ENCODE assay signal across 8 mouse cellular contexts in genomic region chr7:30956756-30957366, GRCm38 (mm10). TPM values are rescaled to one million over a fixed set of nuclear protein-coding genes. Genes with fewer than 3 reads are reported as not detected.
DNase-seq lines count a peak whose midpoint lies in the region; ATAC-seq lines count a peak whose summit lies in the region.

TSS of gene Usf2 (minus strand) at chr7:30956803.

- ATAC-seq in embryonic facial prominence, embryonic 14.5 days (ENCODE audit: low read depth): peak; percentile 48
- ATAC-seq in liver, embryonic 11.5 days (replicated peaks; ENCODE audit: low FRiP score): peak; percentile 49
- peak; percentile 33; the same call in 1 of the 2 replicates for ATAC-seq in stomach, embryonic 15.5 days (ENCODE audit: insufficient read depth, low FRiP score, low read depth)

- peak; percentile 81 to 84 for DNase-seq in B cell, adult 2 months
- peak; percentile 60 to 63 for DNase-seq in adrenal gland, postnatal 4 days (ENCODE audit: low spot score in 2 of 2)
- peak; percentile 93 for DNase-seq in embryonic facial prominence, embryonic 14.5 days (ENCODE audit: low spot score)
- peak; percentile 63 for DNase-seq in heart, adult 8-10 months (ENCODE audit: low spot score)
- peak; percentile 77 for DNase-seq in kidney, adult 9 months
- peak; percentile 82 for DNase-seq in liver, embryonic 11.5 days (ENCODE audit: low spot score)
- DNase-seq in naive thymus-derived CD4-positive, alpha-beta T cell, adult 2 months (ENCODE audit: low read depth): peak; percentile 86

- WGBS in embryonic facial prominence, embryonic 14.5 days: under 1% methylated on average over 27 of the region's 82 CpGs
- under 1% methylated on average over 54 of the region's 82 CpGs for WGBS in liver, embryonic 11.5 days
- WGBS in stomach, embryonic 15.5 days: under 1% methylated on average over 32 of the region's 82 CpGs

- H3K9ac ChIP-seq in embryonic facial prominence, embryonic 14.5 days (ENCODE audit: low read depth, low read length): peak within 1 kb of the TSS; percentile 99
- peak within 1 kb of the TSS; percentile 97 for H3K9ac ChIP-seq in liver, embryonic 11.5 days (ENCODE audit: low read depth, low read length)
- H3K9ac ChIP-seq in stomach, embryonic 15.5 days: peak within 1 kb of the TSS; percentile 99

- no peaks in the 10 kb centered on the region for H3K27me3 ChIP-seq in embryonic facial prominence, embryonic 14.5 days (replicated peaks; ENCODE audit: control insufficient read depth, insufficient read depth, low read length)
- no peaks in the 10 kb centered on the region for H3K27me3 ChIP-seq in liver, embryonic 11.5 days (replicated peaks; ENCODE audit: control insufficient read depth, insufficient read depth, low read length)
- H3K27me3 ChIP-seq in stomach, embryonic 15.5 days (replicated peaks): no peaks in the 10 kb centered on the region

- no peaks in the 10 kb centered on the region for H3K9me3 ChIP-seq in embryonic facial prominence, embryonic 14.5 days (ENCODE audit: control insufficient read depth, low read length)
- H3K9me3 ChIP-seq in liver, embryonic 11.5 days (ENCODE audit: control insufficient read depth, low read length): no peaks in the 10 kb centered on the region
- no peaks in the 10 kb centered on the region for H3K9me3 ChIP-seq in stomach, embryonic 15.5 days

- peaks cover 12% of the 10 kb centered on the region for H3K4me1 ChIP-seq in embryonic facial prominence, embryonic 14.5 days (ENCODE audit: control insufficient read depth, insufficient read depth, low read length)
- peaks cover 19% of the 10 kb centered on the region for H3K4me1 ChIP-seq in liver, embryonic 11.5 days (replicated peaks; ENCODE audit: control insufficient read depth, insufficient read depth, low read length)
- peaks cover 23% of the 10 kb centered on the region for H3K4me1 ChIP-seq in stomach, embryonic 15.5 days

- H3K36me3 ChIP-seq in embryonic facial prominence, embryonic 14.5 days (ENCODE audit: control insufficient read depth, insufficient read depth, low read length): peaks cover 50% of the 10 kb centered on the region
- peaks cover 16% of the 10 kb centered on the region for H3K36me3 ChIP-seq in liver, embryonic 11.5 days (ENCODE audit: control insufficient read depth, insufficient read depth, low read length)
- H3K36me3 ChIP-seq in stomach, embryonic 15.5 days: peaks cover 17% of the 10 kb centered on the region; the same call in 1 of the 2 replicates

- peak within 1 kb of the TSS; percentile 96 for H3K4me3 ChIP-seq in embryonic facial prominence, embryonic 14.5 days (ENCODE audit: low read depth, low read length)
- peak within 1 kb of the TSS; percentile 88 for H3K4me3 ChIP-seq in liver, embryonic 11.5 days (ENCODE audit: low read depth, low read length)
- peak within 1 kb of the TSS; percentile 92 for H3K4me3 ChIP-seq in stomach, embryonic 15.5 days (replicated peaks)

- H3K4me2 ChIP-seq in embryonic facial prominence, embryonic 14.5 days (ENCODE audit: low read depth, low read length): peak within 1 kb of the TSS; percentile 79
- peak within 1 kb of the TSS; percentile 91 for H3K4me2 ChIP-seq in liver, embryonic 11.5 days
- peak within 1 kb of the TSS; percentile 94 for H3K4me2 ChIP-seq in stomach, embryonic 15.5 days

- peak within 1 kb of the TSS; percentile 99 for H3K27ac ChIP-seq in embryonic facial prominence, embryonic 14.5 days (replicated peaks; ENCODE audit: low read depth, low read length)
- peak within 1 kb of the TSS; percentile 87 for H3K27ac ChIP-seq in liver, embryonic 11.5 days (ENCODE audit: low read depth, low read length)
- peak within 1 kb of the TSS; percentile 97 for H3K27ac ChIP-seq in stomach, embryonic 15.5 days

RNA-seq across cellular contexts. Expression of gene Usf2, which starts in this region (rescaled TPM):
- total RNA-seq in adrenal gland, postnatal 4 days (2021): 100 to 1,000 TPM; 113 to 125 TPM
- 18.3 and 23.8 TPM in 2 replicates for polyA plus RNA-seq in embryonic facial prominence, embryonic 14.5 days (2014; fragmentation: Nextera tagmentation; extraction: Ambion mirVana)
- 100 to 1,000 TPM; 102 to 121 (median 107) TPM for total RNA-seq in heart, adult 8-10 months (2022)
- 17.8 and 19.9 TPM in 2 replicates for polyA plus RNA-seq in liver, embryonic 11.5 days (2014; fragmentation: Nextera tagmentation; extraction: Ambion mirVana)
- polyA plus RNA-seq in stomach, embryonic 15.5 days (2015; fragmentation: Nextera tagmentation; extraction: Ambion mirVana): 19.9 and 22.9 TPM in 2 replicates

Comparison
In these comparisons a context has a peak if more than half of its experiments do, and no peak if none do; other contexts are left out.
1. Peak in every context shown above with its lines: DNase-seq, ATAC-seq, H3K4me3 ChIP-seq and H3K27ac ChIP-seq.